Mouse (Mus musculus): ENCODE results near the gene Magea3. TPM values are rescaled to one million over a fixed set of nuclear protein-coding genes. Genes with fewer than 3 reads are reported as not detected.
"Not testable (repeated sequence)": the region's sequence is repeated elsewhere in the genome, so short reads cannot be mapped to it uniquely, and the experiment has no call there.

The Magea3 gene
- total RNA-seq (2015) (not detected in 2 replicates), total RNA-seq (2017) (not detected in 2 replicates)

GRCm38 (mm10) chrX:154949405-154949804, at the start of gene Magea3:
Gene Magea3 (minus strand): TSS chrX:154949505.
- not testable (repeated sequence) for ATAC-seq (ENCODE audit: poor library complexity, severe bottlenecking)

- not testable (repeated sequence) for ATAC-seq (ENCODE audit: poor library complexity, severe bottlenecking)
Observed at GRCm38 (mm10) chrX:154995750-154996149, 46.4 kb upstream of the Magea3 start, which contains the start of gene Magea8. Gene Magea8 (minus strand): TSS chrX:154995850.

GRCm38 (mm10) chrX:154935887-154936286, 13.4 kb downstream of the Magea3 start, which contains the start of gene Magea6:
Gene Magea6 (minus strand): TSS chrX:154935987.
- not testable (repeated sequence) for ATAC-seq (ENCODE audit: poor library complexity, severe bottlenecking)

Other genes with a start within 250 kb of the Magea3 start
- gene Cldn34b1, start 59.2 kb downstream of the Magea3 start, total RNA-seq (2015): not detected in 2 replicates
- gene Cldn34b1, start 59.2 kb downstream of the Magea3 start, total RNA-seq (2017): not detected in 2 replicates
- gene Magea6, start 13.5 kb downstream of the Magea3 start, total RNA-seq (2015): not detected in 2 replicates
- not detected in 2 replicates for gene Magea6, start 13.5 kb downstream of the Magea3 start, total RNA-seq (2017)
- not detected in 2 replicates for gene Magea8, start 46.3 kb upstream of the Magea3 start, total RNA-seq (2015)
- not detected in 2 replicates for gene Magea8, start 46.3 kb upstream of the Magea3 start, total RNA-seq (2017)
- not detected in 2 replicates for gene Magea5, start 113.6 kb upstream of the Magea3 start, total RNA-seq (2015)
- not detected in 2 replicates for gene Magea5, start 113.6 kb upstream of the Magea3 start, total RNA-seq (2017)
- gene Magea1, start 140.3 kb upstream of the Magea3 start, total RNA-seq (2015): not detected in 2 replicates
- not detected in 2 replicates for gene Magea1, start 140.3 kb upstream of the Magea3 start, total RNA-seq (2017)
- not detected in 2 replicates for gene Magea2, start 144.2 kb upstream of the Magea3 start, total RNA-seq (2015)
- not detected in 2 replicates for gene Magea2, start 144.2 kb upstream of the Magea3 start, total RNA-seq (2017)
- gene Cldn34b2, start 178.9 kb upstream of the Magea3 start, total RNA-seq (2015): not detected in 2 replicates
- gene Cldn34b2, start 178.9 kb upstream of the Magea3 start, total RNA-seq (2017): not detected in 2 replicates

Measured in megakaryocyte, adult 5-6 weeks (primary cell).